Mouse (Mus musculus): ENCODE data around the gene Tmem179. TPM values are rescaled to one million over a fixed set of nuclear protein-coding genes. Genes with fewer than 3 reads are reported as not detected.

Gene Tmem179
- polyA plus RNA-seq, 1 experiment from 2014 or later: 1.5 TPM

GRCm38 (mm10) chr12:112541483-112542091 is 25.0 kb upstream of the Tmem179 start:
- H3K4me3 ChIP-seq (ENCODE audit: low read depth, low read length): no peak overlapping the region
- no peaks in the 10 kb centered on the region for H3K27me3 ChIP-seq (ENCODE audit: control insufficient read depth, insufficient read depth, low read length)
- H3K4me2 ChIP-seq (replicated peaks; ENCODE audit: low read depth): no peak overlapping the region
- 81% methylated on average over 8 of the region's 8 CpGs for WGBS
- H3K4me1 ChIP-seq (replicated peaks; ENCODE audit: control insufficient read depth, insufficient read depth): no peaks in the 10 kb centered on the region
- H3K27ac ChIP-seq (replicated peaks): no peak overlapping the region
- DNase-seq (ENCODE audit: low spot score): no peak
- H3K9ac ChIP-seq (ENCODE audit: low read length): no peak overlapping the region
- no peak for ATAC-seq (ENCODE audit: low FRiP score, low TSS enrichment)
- H3K9me3 ChIP-seq (ENCODE audit: control insufficient read depth, low read length): no peaks in the 10 kb centered on the region
- TF ChIP-seq EP300 (optimal IDR thresholded peaks at IDR 0.05): no peak
- no peak for TF ChIP-seq CTCF (IDR thresholded peaks at IDR 0.05; ENCODE audit: low read depth)
- H3K36me3 ChIP-seq (ENCODE audit: control insufficient read depth, insufficient read depth, low read length): no peaks in the 10 kb centered on the region

GRCm38 (mm10) chr12:112540321-112540720 is 23.8 kb upstream of the Tmem179 start:
- Histone ChIP-seq H3K27ac (replicated peaks) (no peak overlapping the region), H3K36me3 (ENCODE audit: control insufficient read depth, insufficient read depth, low read length) (no peaks in the 10 kb centered on the region), H3K9ac (ENCODE audit: low read length) (no peak overlapping the region), H3K4me1 (replicated peaks; ENCODE audit: control insufficient read depth, insufficient read depth) (no peaks in the 10 kb centered on the region), H3K27me3 (ENCODE audit: control insufficient read depth, insufficient read depth, low read length) (no peaks in the 10 kb centered on the region), H3K4me3 (ENCODE audit: low read depth, low read length) (no peak overlapping the region), H3K9me3 (ENCODE audit: control insufficient read depth, low read length) (no peaks in the 10 kb centered on the region), H3K4me2 (replicated peaks; ENCODE audit: low read depth) (no peak overlapping the region)
- no peak for ATAC-seq (ENCODE audit: low FRiP score, low TSS enrichment)
- TF ChIP-seq CTCF (IDR thresholded peaks at IDR 0.05; ENCODE audit: low read depth) (no peak), EP300 (optimal IDR thresholded peaks at IDR 0.05) (no peak)
- DNase-seq (ENCODE audit: low spot score): no peak
- WGBS: 90% methylated on average over 12 of the region's 12 CpGs

GRCm38 (mm10) chr12:112539466-112539965 is 23.0 kb upstream of the Tmem179 start:
- H3K4me2 ChIP-seq (replicated peaks; ENCODE audit: low read depth): no peak overlapping the region
- no peaks in the 10 kb centered on the region for H3K9me3 ChIP-seq (ENCODE audit: control insufficient read depth, low read length)
- WGBS: 83% methylated on average over 7 of the region's 7 CpGs
- no peaks in the 10 kb centered on the region for H3K36me3 ChIP-seq (ENCODE audit: control insufficient read depth, insufficient read depth, low read length)
- H3K9ac ChIP-seq (ENCODE audit: low read length): no peak overlapping the region
- ATAC-seq (ENCODE audit: low FRiP score, low TSS enrichment) (no peak), DNase-seq (ENCODE audit: low spot score) (no peak)
- H3K27me3 ChIP-seq (ENCODE audit: control insufficient read depth, insufficient read depth, low read length): no peaks in the 10 kb centered on the region
- H3K4me3 ChIP-seq (ENCODE audit: low read depth, low read length): no peak overlapping the region
- H3K4me1 ChIP-seq (replicated peaks; ENCODE audit: control insufficient read depth, insufficient read depth): no peaks in the 10 kb centered on the region
- TF ChIP-seq EP300 (optimal IDR thresholded peaks at IDR 0.05): no peak
- no peak overlapping the region for H3K27ac ChIP-seq (replicated peaks)

GRCm38 (mm10) chr12:112538356-112538755 is 21.8 kb upstream of the Tmem179 start:
- Histone ChIP-seq H3K9me3 (ENCODE audit: control insufficient read depth, low read length) (no peaks in the 10 kb centered on the region), H3K27ac (replicated peaks) (no peak overlapping the region), H3K27me3 (ENCODE audit: control insufficient read depth, insufficient read depth, low read length) (no peaks in the 10 kb centered on the region), H3K4me3 (ENCODE audit: low read depth, low read length) (no peak overlapping the region), H3K9ac (ENCODE audit: low read length) (no peak overlapping the region), H3K4me1 (replicated peaks; ENCODE audit: control insufficient read depth, insufficient read depth) (no peaks in the 10 kb centered on the region), H3K36me3 (ENCODE audit: control insufficient read depth, insufficient read depth, low read length) (no peaks in the 10 kb centered on the region), H3K4me2 (replicated peaks; ENCODE audit: low read depth) (no peak overlapping the region)
- 72% methylated on average over 9 of the region's 9 CpGs for WGBS
- DNase-seq (ENCODE audit: low spot score) (no peak), ATAC-seq (ENCODE audit: low FRiP score, low TSS enrichment) (no peak)
- TF ChIP-seq EP300 (optimal IDR thresholded peaks at IDR 0.05): no peak
- no peak for TF ChIP-seq CTCF (IDR thresholded peaks at IDR 0.05; ENCODE audit: low read depth)

- H3K36me3 ChIP-seq (ENCODE audit: control insufficient read depth, insufficient read depth, low read length): no peaks in the 10 kb centered on the region
- no peak overlapping the region for H3K9ac ChIP-seq (ENCODE audit: low read length)
- TF ChIP-seq EP300 (optimal IDR thresholded peaks at IDR 0.05) (no peak), CTCF (IDR thresholded peaks at IDR 0.05; ENCODE audit: low read depth) (no peak)
- no peaks in the 10 kb centered on the region for H3K27me3 ChIP-seq (ENCODE audit: control insufficient read depth, insufficient read depth, low read length)
- WGBS: 79% methylated on average over 6 of the region's 6 CpGs
- no peak overlapping the region for H3K4me3 ChIP-seq (ENCODE audit: low read depth, low read length)
- ATAC-seq (ENCODE audit: low FRiP score, low TSS enrichment): no peak
- no peak for DNase-seq (ENCODE audit: low spot score)
- no peak overlapping the region for H3K27ac ChIP-seq (replicated peaks)
- no peaks in the 10 kb centered on the region for H3K4me1 ChIP-seq (replicated peaks; ENCODE audit: control insufficient read depth, insufficient read depth)
- H3K9me3 ChIP-seq (ENCODE audit: control insufficient read depth, low read length): no peaks in the 10 kb centered on the region
- no peak overlapping the region for H3K4me2 ChIP-seq (replicated peaks; ENCODE audit: low read depth)
Measured at GRCm38 (mm10) chr12:112537233-112537632, 20.7 kb upstream of the Tmem179 start.

GRCm38 (mm10) chr12:112533758-112534157 is 17.2 kb upstream of the Tmem179 start:
- ATAC-seq (ENCODE audit: low FRiP score, low TSS enrichment) (no peak), DNase-seq (ENCODE audit: low spot score) (no peak)
- H3K27me3 ChIP-seq (ENCODE audit: control insufficient read depth, insufficient read depth, low read length): no peaks in the 10 kb centered on the region
- no peaks in the 10 kb centered on the region for H3K4me1 ChIP-seq (replicated peaks; ENCODE audit: control insufficient read depth, insufficient read depth)
- H3K36me3 ChIP-seq (ENCODE audit: control insufficient read depth, insufficient read depth, low read length): no peaks in the 10 kb centered on the region
- no peaks in the 10 kb centered on the region for H3K9me3 ChIP-seq (ENCODE audit: control insufficient read depth, low read length)
- TF ChIP-seq EP300 (optimal IDR thresholded peaks at IDR 0.05) (no peak), CTCF (IDR thresholded peaks at IDR 0.05; ENCODE audit: low read depth) (no peak)
- H3K9ac ChIP-seq (ENCODE audit: low read length): no peak overlapping the region
- no peak overlapping the region for H3K4me3 ChIP-seq (ENCODE audit: low read depth, low read length)
- WGBS: 53% methylated on average over 4 of the region's 4 CpGs
- no peak overlapping the region for H3K4me2 ChIP-seq (replicated peaks; ENCODE audit: low read depth)
- H3K27ac ChIP-seq (replicated peaks): no peak overlapping the region

Measured in stomach, postnatal 0 days (tissue).